Mouse (Mus musculus): ENCODE data around the gene Slitrk5.
"Not testable (repeated sequence)": the region's sequence is repeated elsewhere in the genome, so short reads cannot be mapped to it uniquely, and the experiment has no call there.

DNA sequence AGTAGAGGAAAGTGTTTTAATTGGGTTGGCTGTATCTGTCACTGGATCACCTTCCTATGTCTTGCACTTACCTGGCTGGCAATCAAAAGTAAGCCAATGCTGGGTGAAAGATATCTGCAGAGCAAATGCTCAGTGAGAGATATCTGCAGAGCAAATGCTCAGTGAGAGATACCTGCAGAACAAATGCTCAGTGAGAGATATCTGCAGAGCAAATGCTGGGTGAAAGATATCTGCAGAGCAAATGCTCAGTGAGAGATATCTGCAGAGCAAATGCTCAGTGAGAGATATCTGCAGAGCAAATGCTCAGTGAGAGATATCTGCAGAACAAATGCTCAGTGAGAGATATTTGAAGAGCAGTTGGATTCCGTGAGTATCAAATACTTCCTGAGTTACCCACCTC lies 15.2 kb downstream of the Slitrk5 start:
- TF ChIP-seq POLR2A (IDR thresholded peaks at IDR 0.05; ENCODE audit: low read depth, low read length); CTCF (IDR thresholded peaks at IDR 0.05; ENCODE audit: extremely low read depth, insufficient read length, insufficient replicate concordance, low read depth, low read length): not testable (repeated sequence)
